Mouse (Mus musculus) heart, adult 2 months (tissue): ENCODE results near the gene Celf2.

Experiments
- CTCF ChIP-seq: fragments of 200-600 bp; IDR thresholded peaks from 2 replicates; pipeline ENCODE4 v1.8.1; 2022; ENCODE audit warnings: antibody characterized with exemption, mild to moderate bottlenecking, moderate library complexity
- POLR2A ChIP-seq: fragments of 200-500 bp; IDR thresholded peaks from 2 replicates; pipeline ENCODE4 v1.6.1; 2011; ENCODE audit warnings: mild to moderate bottlenecking, low read depth, low read length, control low read depth; ENCODE audit not compliant: insufficient read depth

- TF ChIP-seq CTCF = no peak
- no peak for TF ChIP-seq POLR2A
Measured at GRCm38 (mm10) chr2:6540092-6540491, 969.3 kb downstream of the Celf2 start.
